Mouse (Mus musculus) embryo, embryonic 10.5 days (tissue): ENCODE measurements around the gene Egr4.

Experiments used
- DNase-seq: peaks from one replicate; pipeline ENCODE4 v3.0.0-alpha.2; 2015; ENCODE audit warnings: low spot score

Gene Egr4

GRCm38 (mm10) chr6:85496976-85497375, 16.4 kb downstream of the Egr4 start:
- no peak for DNase-seq

- no peak for DNase-seq
These were observed 21.8 kb downstream of the Egr4 start for GRCm38 (mm10) chr6:85491606-85492005.

- no peak for DNase-seq
These were observed 23.1 kb downstream of the Egr4 start for GRCm38 (mm10) chr6:85490252-85490651.

GRCm38 (mm10) chr6:85489717-85490116, 23.7 kb downstream of the Egr4 start:
- no peak for DNase-seq

GRCm38 (mm10) chr6:85488510-85488909, 24.9 kb downstream of the Egr4 start:
- peak; percentile 41 for DNase-seq

- no peak for DNase-seq
These were observed 27.7 kb downstream of the Egr4 start for GRCm38 (mm10) chr6:85485738-85486137.

- DNase-seq = peak; percentile 26
These were observed 29.3 kb downstream of the Egr4 start for GRCm38 (mm10) chr6:85483843-85484721.

- DNase-seq = no peak
These were observed 32.7 kb downstream of the Egr4 start for GRCm38 (mm10) chr6:85480685-85481084.

- DNase-seq = no peak
These were observed 33.4 kb downstream of the Egr4 start for GRCm38 (mm10) chr6:85479979-85480378.

- DNase-seq = no peak
These were observed 35.0 kb downstream of the Egr4 start for GRCm38 (mm10) chr6:85478416-85478815.

GRCm38 (mm10) chr6:85477366-85477917, 35.9 kb downstream of the Egr4 start:
- peak; percentile 57 for DNase-seq

- no peak for DNase-seq
These were observed 37.8 kb downstream of the Egr4 start for GRCm38 (mm10) chr6:85475581-85475980.

GRCm38 (mm10) chr6:85472542-85472941, 40.8 kb downstream of the Egr4 start:
- DNase-seq = no peak

GRCm38 (mm10) chr6:85471962-85472361, 41.4 kb downstream of the Egr4 start:
- no peak for DNase-seq

- DNase-seq = no peak
These were observed 43.5 kb downstream of the Egr4 start for GRCm38 (mm10) chr6:85469660-85470430.

GRCm38 (mm10) chr6:85465381-85465780, 48.0 kb downstream of the Egr4 start:
- DNase-seq = peak; percentile 44
